Mouse (Mus musculus): Measurements from ENCODE around the gene Bicdl1.

Gene Bicdl1

DNA sequence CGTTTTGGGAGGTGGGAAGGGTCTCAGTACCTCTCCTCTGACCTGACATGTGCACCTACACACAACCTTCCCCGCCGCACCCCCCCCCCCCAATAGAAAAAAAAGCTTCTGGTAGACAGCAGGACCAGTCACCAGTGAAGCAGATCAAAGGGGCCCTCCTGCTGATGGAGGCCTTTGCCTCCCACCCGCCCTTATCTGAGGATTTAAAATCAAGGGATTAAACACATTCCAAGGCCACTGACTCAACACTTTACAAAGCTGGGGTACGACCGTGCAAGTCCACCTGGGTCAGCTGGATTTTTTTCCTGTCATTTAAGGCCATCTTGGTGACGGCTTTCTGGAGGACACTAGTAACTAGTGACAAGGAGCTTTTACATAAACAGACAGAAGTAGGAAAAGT lies 63.5 kb downstream of the Bicdl1 start:
- no peak for DNase-seq (ENCODE audit: low read depth, low spot score)

- DNase-seq (ENCODE audit: low read depth, low spot score): no peak
Measured at GRCm38 (mm10) chr5:115667210-115667609, 64.2 kb downstream of the Bicdl1 start.

GRCm38 (mm10) chr5:115666366-115667065 lies 64.9 kb downstream of the Bicdl1 start:
- no peak for DNase-seq (ENCODE audit: low read depth, low spot score)

- no peak for DNase-seq (ENCODE audit: low read depth, low spot score)
Measured at GRCm38 (mm10) chr5:115662658-115663057, 68.8 kb downstream of the Bicdl1 start.

- no peak for DNase-seq (ENCODE audit: low read depth, low spot score)
Measured at GRCm38 (mm10) chr5:115658352-115658751, 73.1 kb downstream of the Bicdl1 start.

- DNase-seq (ENCODE audit: low read depth, low spot score): no peak
Measured at GRCm38 (mm10) chr5:115657234-115657633, 74.2 kb downstream of the Bicdl1 start.

DNA sequence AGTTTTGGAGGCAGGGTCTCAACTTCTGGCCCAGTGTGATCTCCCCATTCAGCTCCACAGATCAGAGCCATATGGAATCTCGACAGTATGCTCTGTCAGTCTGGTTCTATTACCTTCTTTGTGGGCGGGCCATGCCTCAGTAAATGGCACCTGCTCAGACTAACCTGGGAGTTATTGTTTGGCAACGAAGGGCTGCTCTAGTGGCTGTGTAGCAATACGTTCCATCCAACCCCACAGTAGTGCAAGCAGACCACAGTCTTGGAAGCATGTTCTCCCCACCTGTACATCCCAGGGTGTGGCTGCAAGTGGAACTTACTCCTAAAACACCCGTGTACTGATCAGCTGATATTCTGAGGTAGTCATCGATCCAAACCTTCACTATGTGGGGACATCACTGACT lies 74.7 kb downstream of the Bicdl1 start:
- no peak for DNase-seq (ENCODE audit: low read depth, low spot score)

GRCm38 (mm10) chr5:115653776-115654175 lies 77.6 kb downstream of the Bicdl1 start:
- DNase-seq (ENCODE audit: low read depth, low spot score): no peak

DNA sequence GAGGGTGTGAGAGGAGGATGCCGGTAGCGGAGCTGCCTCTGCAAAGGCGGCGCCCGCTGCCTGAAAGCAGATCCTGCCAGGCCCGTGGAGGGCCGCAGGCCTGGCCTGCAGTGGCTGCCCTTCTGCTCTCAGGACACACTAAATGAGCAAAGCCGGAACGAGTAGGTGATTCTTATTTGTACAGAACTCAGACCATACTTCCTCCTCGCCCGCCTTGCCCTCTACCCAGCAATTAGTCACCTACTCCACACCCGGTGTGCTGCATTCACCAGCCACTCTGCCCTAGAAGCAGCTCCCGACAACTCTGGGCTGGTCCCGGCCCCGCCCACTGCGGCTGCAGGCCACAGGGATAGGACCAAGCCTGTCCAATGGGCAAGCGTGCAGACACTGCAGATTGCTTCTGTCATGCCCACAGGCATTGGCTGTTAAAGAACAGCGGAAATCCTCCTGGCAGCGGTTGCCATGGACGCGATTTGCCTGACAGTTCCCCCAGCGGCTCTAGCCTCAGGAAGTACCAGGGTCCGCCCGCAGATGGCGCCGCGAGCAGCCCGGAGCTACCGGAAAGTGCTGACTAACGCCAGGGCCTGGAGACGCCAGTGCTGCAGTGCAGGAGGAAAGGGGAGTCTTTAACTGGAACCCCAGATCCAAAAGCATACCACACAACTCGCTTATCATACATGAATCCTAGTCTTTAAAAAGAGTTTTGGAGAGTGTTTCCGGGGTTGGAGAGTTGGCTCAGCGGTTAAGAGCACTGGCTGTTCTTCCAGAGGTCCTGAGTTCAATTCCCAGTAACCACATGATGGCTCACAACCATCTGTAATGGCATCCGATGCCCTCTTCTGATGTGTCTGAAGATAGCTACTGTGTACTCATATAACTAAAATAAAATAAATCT lies 78.5 kb downstream of the Bicdl1 start:
- DNase-seq (ENCODE audit: low read depth, low spot score): peak; percentile 98

- DNase-seq (ENCODE audit: low read depth, low spot score): no peak
Measured at GRCm38 (mm10) chr5:115651821-115652220, 79.6 kb downstream of the Bicdl1 start.

- no peak for DNase-seq (ENCODE audit: low read depth, low spot score)
Measured at GRCm38 (mm10) chr5:115650885-115651284, 80.5 kb downstream of the Bicdl1 start.

DNA sequence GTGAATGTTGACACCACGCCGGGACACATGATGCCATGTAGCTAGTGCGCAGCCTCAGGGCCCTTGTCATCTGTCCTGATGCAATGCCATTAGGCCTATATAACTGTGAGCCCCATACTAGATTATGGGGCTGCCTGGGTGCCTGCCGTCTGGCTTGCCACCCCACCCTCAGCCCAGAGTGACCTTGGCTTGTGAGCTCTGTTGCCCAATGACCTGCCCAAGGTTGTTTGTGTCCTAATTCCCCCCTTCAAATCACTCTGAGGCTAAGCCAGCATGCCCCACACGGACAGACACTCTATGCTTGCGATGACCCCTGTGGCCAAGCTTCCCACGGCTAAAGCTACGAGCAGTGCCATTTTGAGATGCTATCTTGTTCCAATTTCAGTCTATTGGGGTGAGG lies 81.7 kb downstream of the Bicdl1 start:
- no peak for DNase-seq (ENCODE audit: low read depth, low spot score)

GRCm38 (mm10) chr5:115648876-115649275 lies 82.5 kb downstream of the Bicdl1 start:
- DNase-seq (ENCODE audit: low read depth, low spot score): no peak

DNA sequence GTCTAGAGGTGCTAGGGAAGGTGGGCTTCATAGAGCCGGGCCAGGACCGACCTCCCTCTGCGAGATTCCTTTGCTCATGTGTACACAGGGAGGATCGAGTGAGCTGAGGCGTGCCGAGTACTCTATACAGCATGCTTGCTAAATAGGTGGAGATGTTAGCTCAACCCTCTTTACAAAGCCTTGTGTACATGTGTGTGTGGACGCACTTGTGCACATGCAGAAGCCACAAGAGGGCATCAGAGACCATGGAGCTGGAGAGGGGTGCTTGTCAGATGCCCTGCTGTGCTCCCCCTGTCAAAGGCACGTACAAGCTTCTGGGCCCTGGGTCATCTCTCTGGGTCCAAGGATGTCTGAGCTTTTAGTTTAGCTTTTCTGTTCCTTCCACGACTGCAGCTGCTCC lies 87.2 kb downstream of the Bicdl1 start:
- DNase-seq (ENCODE audit: low read depth, low spot score): no peak

DNA sequence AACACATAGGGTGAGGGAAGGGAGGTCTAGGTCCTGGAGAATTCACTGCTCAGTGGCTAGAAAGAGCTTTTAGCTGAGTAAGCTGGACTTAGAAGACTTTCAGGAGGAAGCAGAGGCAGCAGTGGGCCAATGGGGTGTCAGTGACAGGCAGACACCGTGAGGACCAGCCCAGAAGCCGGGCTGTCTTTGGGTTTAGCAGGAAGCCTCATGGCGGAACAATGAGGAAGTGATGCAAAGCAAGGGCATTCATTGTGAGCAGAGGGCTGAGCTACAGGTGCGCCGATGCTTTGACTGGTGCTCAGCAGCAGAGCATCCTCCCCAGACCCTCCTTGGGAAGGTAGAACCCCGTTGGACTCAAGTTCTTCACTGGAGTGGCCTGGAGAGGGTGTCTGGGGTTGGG lies 95.9 kb downstream of the Bicdl1 start:
- DNase-seq (ENCODE audit: low read depth, low spot score): no peak

- DNase-seq (ENCODE audit: low read depth, low spot score): peak; percentile 53
Measured at GRCm38 (mm10) chr5:115634046-115634445, 97.4 kb downstream of the Bicdl1 start.

- no peak for DNase-seq (ENCODE audit: low read depth, low spot score)
Measured at GRCm38 (mm10) chr5:115633060-115633459, 98.4 kb downstream of the Bicdl1 start.

- DNase-seq (ENCODE audit: low read depth, low spot score): no peak
Measured at GRCm38 (mm10) chr5:115632358-115632714, 99.1 kb downstream of the Bicdl1 start.

- peak; percentile 91 for DNase-seq (ENCODE audit: low read depth, low spot score)
Measured at GRCm38 (mm10) chr5:115631505-115632357, 99.7 kb downstream of the Bicdl1 start, which contains the start of gene Rab35. Gene Rab35, plus strand, starts transcription at chr5:115631908.

- no peak for DNase-seq (ENCODE audit: low read depth, low spot score)
Measured at GRCm38 (mm10) chr5:115630291-115630690, 101.1 kb downstream of the Bicdl1 start.

DNA sequence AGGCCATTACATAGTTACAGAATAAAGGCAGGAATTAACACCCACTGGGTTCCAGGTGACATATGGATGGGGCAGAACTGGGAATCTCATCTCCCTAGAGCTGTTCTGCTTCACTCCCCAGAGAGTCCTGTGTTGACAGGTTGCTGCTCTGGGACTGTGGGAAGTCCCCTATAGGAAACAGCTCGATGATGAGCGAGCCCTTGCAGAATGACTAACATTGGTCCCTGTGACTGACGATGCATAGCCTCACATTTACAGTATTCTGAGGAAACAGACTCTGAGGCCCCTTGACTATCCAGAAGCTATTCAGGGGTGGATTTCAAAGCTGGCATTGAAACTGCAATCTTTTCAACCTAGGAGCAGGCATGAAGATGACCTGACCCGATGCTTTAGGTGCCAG lies 101.7 kb downstream of the Bicdl1 start:
- no peak for DNase-seq (ENCODE audit: low read depth, low spot score)

DNA sequence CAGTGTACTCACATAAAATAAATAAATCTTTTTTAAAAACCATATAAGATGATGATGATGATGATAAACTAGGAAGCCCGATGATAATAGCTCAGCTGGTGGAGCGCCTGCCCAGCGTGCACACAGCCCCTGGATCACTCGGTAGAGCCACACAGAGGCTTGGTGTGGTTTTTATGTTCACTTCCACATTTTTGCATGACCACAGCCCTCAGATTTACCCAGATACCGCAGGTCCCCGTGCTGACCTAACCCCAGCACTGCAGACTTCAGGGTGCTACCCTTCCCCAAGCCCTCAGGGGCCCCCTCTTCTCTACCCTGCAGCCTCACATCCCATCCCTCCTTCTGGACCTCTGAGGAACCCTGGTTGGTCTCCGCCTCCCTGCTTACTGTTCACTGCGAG lies 103.3 kb downstream of the Bicdl1 start:
- no peak for DNase-seq (ENCODE audit: low read depth, low spot score)

Measured in c-Kit-negative CD71-positive TER-119-positive erythroid progenitor cells, embryonic 14.5 days (primary cell).